Mouse (Mus musculus) midbrain, embryonic 10.5 days (tissue): ENCODE measurements around the gene Arhgap36. TPM values are rescaled to one million over a fixed set of nuclear protein-coding genes. Genes with fewer than 3 reads are reported as not detected.

Source experiments
- DNase-seq: peaks from one replicate; pipeline ENCODE4 v3.0.0-alpha.2; 2017; ENCODE audit warnings: low spot score
- H3K27ac ChIP-seq: fragments of 300-500 bp; sonication (generic); replicated peaks from 2 replicates; pipeline ENCODE4 v1.5.1; 2016; ENCODE audit warnings: mild to moderate bottlenecking
- H3K27me3 ChIP-seq: fragments of 300-500 bp; sonication (generic); 2 replicates; pipeline ENCODE4 v1.6.1; 2016; ENCODE audit warnings: low read depth, mild to moderate bottlenecking; ENCODE audit not compliant: poor library complexity, severe bottlenecking
- H3K36me3 ChIP-seq: fragments of 300-500 bp; sonication (generic); 2 replicates; pipeline ENCODE4 v1.6.1; 2016; ENCODE audit warnings: mild to moderate bottlenecking, moderate library complexity
- H3K4me1 ChIP-seq: fragments of 300-500 bp; sonication (generic); 2 replicates; pipeline ENCODE4 v1.6.1; 2016
- H3K4me3 ChIP-seq: fragments of 300-500 bp; sonication (generic); 2 replicates; pipeline ENCODE4 v1.5.1; 2016; ENCODE audit warnings: mild to moderate bottlenecking, moderate library complexity
- H3K9me3 ChIP-seq: fragments of 300-500 bp; sonication (generic); replicated peaks from 2 replicates; pipeline ENCODE4 v1.6.1; 2016; ENCODE audit warnings: mild to moderate bottlenecking
- WGBS: fragments of 180-500 bp; shearing (Covaris S2); methylation state at CpG from one replicate; pipeline ENCODE4 v1.1.7; 2016; 5-methylcytosine and 5-hydroxymethylcytosine counted together
- polyA plus RNA-seq: library from polyadenylated mRNA; unstranded; fragments of >200 nt; fragmentation: Nextera tagmentation; extraction: Ambion mirVana; gene quantifications from 2 replicates; pipeline ENCODE4 v1.2.1, GENCODE M21; 2016

The Arhgap36 gene
- polyA plus RNA-seq, result 1.9 and 2.3 TPM in 2 replicates

GRCm38 (mm10) chrX:49463442-49463970 is at the start of gene Arhgap36:
TSS of gene Arhgap36 (plus strand) at chrX:49463945.
- Histone ChIP-seq H3K36me3 (no peaks in the 10 kb centered on the region), H3K27ac (no peak within 1 kb of the TSS), H3K4me1 (no peaks in the 10 kb centered on the region), H3K9me3 (no peaks in the 10 kb centered on the region), H3K4me3 (no peak within 1 kb of the TSS), H3K27me3 (peaks cover 4% of the 10 kb centered on the region; the same call in 1 of the 2 replicates)
- 74% methylated on average over 6 of the region's 6 CpGs for WGBS
- DNase-seq, result no peak

- H3K27me3 ChIP-seq, result no peaks in the 10 kb centered on the region
- H3K9me3 ChIP-seq, result no peaks in the 10 kb centered on the region
- H3K4me1 ChIP-seq, result no peaks in the 10 kb centered on the region
- no peak overlapping the region for H3K4me3 ChIP-seq
- 80% methylated on average over 10 of the region's 10 CpGs for WGBS
- no peaks in the 10 kb centered on the region for H3K36me3 ChIP-seq
- no peak overlapping the region for H3K27ac ChIP-seq
- DNase-seq, result no peak
Observed at GRCm38 (mm10) chrX:49457781-49458180, 6.0 kb upstream of the Arhgap36 start.

- H3K4me1 ChIP-seq, result no peaks in the 10 kb centered on the region
- H3K9me3 ChIP-seq, result no peaks in the 10 kb centered on the region
- peaks cover 32% of the 10 kb centered on the region for H3K27me3 ChIP-seq
- 19% methylated on average over 31 of the region's 34 CpGs for WGBS
- DNase-seq, result peak; percentile 28
- H3K36me3 ChIP-seq, result no peaks in the 10 kb centered on the region
- H3K27ac ChIP-seq, result peak overlapping the region; percentile 63
- H3K4me3 ChIP-seq, result peak overlapping the region; percentile 53
Observed at GRCm38 (mm10) chrX:49470287-49471054, 6.7 kb downstream of the Arhgap36 start.

- H3K4me3 ChIP-seq, result peak overlapping the region; percentile 54
- DNase-seq, result peak; percentile 66
- H3K27me3 ChIP-seq, result peaks cover 39% of the 10 kb centered on the region
- H3K4me1 ChIP-seq, result peaks cover 4% of the 10 kb centered on the region
- no peaks in the 10 kb centered on the region for H3K36me3 ChIP-seq
- WGBS, result 22% methylated on average over 26 of the region's 29 CpGs
- H3K9me3 ChIP-seq, result no peaks in the 10 kb centered on the region
- peak overlapping the region; percentile 82 for H3K27ac ChIP-seq
Observed at GRCm38 (mm10) chrX:49479968-49480809, 16.4 kb downstream of the Arhgap36 start.

- Histone ChIP-seq H3K36me3 (no peaks in the 10 kb centered on the region), H3K9me3 (no peaks in the 10 kb centered on the region), H3K4me3 (peak overlapping the region; percentile 54), H3K4me1 (peaks cover 8% of the 10 kb centered on the region), H3K27me3 (peaks cover 46% of the 10 kb centered on the region), H3K27ac (peak overlapping the region; percentile 82)
- peak; percentile 32 for DNase-seq
- 9% methylated on average over 12 of the region's 12 CpGs for WGBS
Observed at GRCm38 (mm10) chrX:49480846-49481245, 17.1 kb downstream of the Arhgap36 start.

- WGBS, result 88% methylated on average over 5 of the region's 5 CpGs
- Histone ChIP-seq H3K27ac (no peak overlapping the region), H3K36me3 (no peaks in the 10 kb centered on the region), H3K9me3 (no peaks in the 10 kb centered on the region), H3K4me3 (no peak overlapping the region), H3K27me3 (peaks cover 45% of the 10 kb centered on the region), H3K4me1 (peaks cover 8% of the 10 kb centered on the region)
- DNase-seq, result no peak
Observed at GRCm38 (mm10) chrX:49489141-49489540, 25.4 kb downstream of the Arhgap36 start.

- no peak for DNase-seq
- Histone ChIP-seq H3K27me3 (peaks cover 46% of the 10 kb centered on the region), H3K36me3 (no peaks in the 10 kb centered on the region), H3K27ac (no peak overlapping the region), H3K4me3 (peak overlapping the region; percentile 51), H3K4me1 (peaks cover 2% of the 10 kb centered on the region; the same call in 1 of the 2 replicates), H3K9me3 (peaks cover 4% of the 10 kb centered on the region; the same call in 1 of the 2 replicates)
- WGBS, result 12% methylated on average over 46 of the region's 46 CpGs
Observed at GRCm38 (mm10) chrX:49493739-49494449, 30.1 kb downstream of the Arhgap36 start.

Other genes starting within 250 kb of the Arhgap36 start
- gene Enox2, start 175.7 kb upstream of the Arhgap36 start, polyA plus RNA-seq, result 8.2 and 9.8 TPM in 2 replicates
- gene Olfr1320, start 208.4 kb downstream of the Arhgap36 start, polyA plus RNA-seq, result not detected in 2 replicates